13 mouse cellular contexts compared by ENCODE assay signal in genomic region chr2:106954975-106955374, GRCm38 (mm10). TPM values are rescaled to one million over a fixed set of nuclear protein-coding genes. Genes with fewer than 3 reads are reported as not detected.
DNase-seq lines count a peak whose midpoint lies in the region; ATAC-seq and TF ChIP-seq lines count a peak whose summit lies in the region.
"Had no signal": no experiment of that assay in that cellular context is flagged by ENCODE, and none has a peak within 500 bp of the region (broad histone marks: within the 10 kb centered on the region; RNA-seq: fewer than 3 reads in every experiment).

No protein-coding gene starts in this region.

- ATAC-seq in forebrain, embryonic 11.5 days (replicated peaks; ENCODE audit: low FRiP score) = 0 out of 2 replicates have a peak, but pooled peaks have one; percentile 29
- ATAC-seq in forebrain, postnatal 0 days = no peak
- no peak for ATAC-seq in hindbrain, embryonic 11.5 days (ENCODE audit: low FRiP score)
- ATAC-seq in hindbrain, embryonic 13.5 days (ENCODE audit: low FRiP score) = no peak
- peak; percentile 54; the same call in 1 of the 2 replicates for ATAC-seq in embryonic facial prominence, embryonic 14.5 days (ENCODE audit: low read depth)

- DNase-seq in embryo, embryonic 10.5 days (ENCODE audit: low spot score) = peak; percentile 16
- no peak for DNase-seq in embryo, embryonic 9.5 days (ENCODE audit: extremely low spot score)
- DNase-seq in forebrain, embryonic 11.5 days (ENCODE audit: low spot score) = no peak
- DNase-seq in forebrain, postnatal 0 days = no peak
- peak; percentile 8 for DNase-seq in hindbrain, embryonic 11.5 days (ENCODE audit: low spot score)
- peak; percentile 54 for DNase-seq in embryonic facial prominence, embryonic 14.5 days (ENCODE audit: low spot score)
- DNase-seq in testis, postnatal 10 days (ENCODE audit: low spot score) = no peak
- DNase-seq: adrenal gland, adult 2 months; adrenal gland, postnatal 25 days; cerebellum, adult 9-11 months had no signal

- no peak overlapping the region for H3K27ac ChIP-seq in forebrain, embryonic 11.5 days (ENCODE audit: low read depth, low read length)
- H3K27ac ChIP-seq in forebrain, postnatal 0 days (ENCODE audit: low read depth, low read length) = no peak overlapping the region
- no peak overlapping the region for H3K27ac ChIP-seq in hindbrain, embryonic 11.5 days (ENCODE audit: low read depth, low read length)
- no peak overlapping the region for H3K27ac ChIP-seq in hindbrain, embryonic 13.5 days
- H3K27ac ChIP-seq in embryonic facial prominence, embryonic 14.5 days (replicated peaks; ENCODE audit: low read depth, low read length) = no peak overlapping the region
- H3K27ac ChIP-seq: embryonic facial prominence, embryonic 13.5 days; forebrain, embryonic 12.5 days had no signal

- no peak overlapping the region for H3K4me3 ChIP-seq in forebrain, embryonic 11.5 days (ENCODE audit: low read depth, low read length)
- no peak overlapping the region for H3K4me3 ChIP-seq in forebrain, postnatal 0 days (ENCODE audit: low read depth, low read length)
- H3K4me3 ChIP-seq in hindbrain, embryonic 11.5 days (ENCODE audit: low read depth, low read length) = no peak overlapping the region
- no peak overlapping the region for H3K4me3 ChIP-seq in hindbrain, embryonic 13.5 days
- H3K4me3 ChIP-seq in embryonic facial prominence, embryonic 14.5 days (ENCODE audit: low read depth, low read length) = no peak overlapping the region
- H3K4me3 ChIP-seq: embryonic facial prominence, embryonic 13.5 days; forebrain, embryonic 12.5 days had no signal

- H3K36me3 ChIP-seq in forebrain, embryonic 11.5 days (ENCODE audit: control insufficient read depth, insufficient read depth, low read length) = no peaks in the 10 kb centered on the region
- H3K36me3 ChIP-seq in forebrain, postnatal 0 days (ENCODE audit: insufficient read depth) = no peaks in the 10 kb centered on the region
- no peaks in the 10 kb centered on the region for H3K36me3 ChIP-seq in hindbrain, embryonic 11.5 days (ENCODE audit: control insufficient read depth, insufficient read depth, low read length)
- no peaks in the 10 kb centered on the region for H3K36me3 ChIP-seq in hindbrain, embryonic 13.5 days
- H3K36me3 ChIP-seq in embryonic facial prominence, embryonic 14.5 days (ENCODE audit: control insufficient read depth, insufficient read depth, low read length) = no peaks in the 10 kb centered on the region
- H3K36me3 ChIP-seq: embryonic facial prominence, embryonic 13.5 days; forebrain, embryonic 12.5 days had no signal

- no peaks in the 10 kb centered on the region for H3K27me3 ChIP-seq in forebrain, embryonic 11.5 days (ENCODE audit: control insufficient read depth, insufficient read depth, low read length)
- H3K27me3 ChIP-seq in forebrain, postnatal 0 days (ENCODE audit: insufficient read depth, low read length) = no peaks in the 10 kb centered on the region
- H3K27me3 ChIP-seq in hindbrain, embryonic 11.5 days (ENCODE audit: control insufficient read depth, insufficient read depth, low read length) = no peaks in the 10 kb centered on the region
- H3K27me3 ChIP-seq in hindbrain, embryonic 13.5 days = peaks cover 10% of the 10 kb centered on the region; the same call in 1 of the 2 replicates
- no peaks in the 10 kb centered on the region for H3K27me3 ChIP-seq in embryonic facial prominence, embryonic 14.5 days (replicated peaks; ENCODE audit: control insufficient read depth, insufficient read depth, low read length)
- H3K27me3 ChIP-seq: embryonic facial prominence, embryonic 13.5 days had no signal

- H3K4me1 ChIP-seq in forebrain, embryonic 11.5 days (replicated peaks; ENCODE audit: control insufficient read depth, insufficient read depth, low read length) = peaks cover 3% of the 10 kb centered on the region; the same call in 1 of the 2 replicates
- H3K4me1 ChIP-seq in forebrain, postnatal 0 days (ENCODE audit: insufficient read depth) = no peaks in the 10 kb centered on the region
- no peaks in the 10 kb centered on the region for H3K4me1 ChIP-seq in hindbrain, embryonic 11.5 days (replicated peaks; ENCODE audit: control insufficient read depth, insufficient read depth, low read length)
- H3K4me1 ChIP-seq in hindbrain, embryonic 13.5 days (replicated peaks) = 0 out of 2 replicates have a peak, but pooled peaks cover 3% of the 10 kb centered on the region
- no peaks in the 10 kb centered on the region for H3K4me1 ChIP-seq in embryonic facial prominence, embryonic 14.5 days (ENCODE audit: control insufficient read depth, insufficient read depth, low read length)

- H3K4me2 ChIP-seq in forebrain, embryonic 11.5 days (ENCODE audit: low read depth, low read length, severe bottlenecking) = no peak overlapping the region
- H3K4me2 ChIP-seq in forebrain, postnatal 0 days (ENCODE audit: low read depth) = no peak overlapping the region
- H3K4me2 ChIP-seq in hindbrain, embryonic 11.5 days (replicated peaks; ENCODE audit: low read depth, low read length) = no peak overlapping the region
- H3K4me2 ChIP-seq in hindbrain, embryonic 13.5 days = no peak overlapping the region
- H3K4me2 ChIP-seq in embryonic facial prominence, embryonic 14.5 days (ENCODE audit: low read depth, low read length) = no peak overlapping the region
- H3K4me2 ChIP-seq: forebrain, embryonic 12.5 days had no signal

- no peak for TF ChIP-seq CTCF in forebrain, postnatal 0 days (IDR thresholded peaks at IDR 0.05; ENCODE audit: low read depth)

- H3K9me3 ChIP-seq in forebrain, embryonic 11.5 days (ENCODE audit: control insufficient read depth, low read length) = no peaks in the 10 kb centered on the region
- H3K9me3 ChIP-seq in forebrain, postnatal 0 days (ENCODE audit: low read length) = no peaks in the 10 kb centered on the region
- H3K9me3 ChIP-seq in hindbrain, embryonic 11.5 days (ENCODE audit: control insufficient read depth, low read length) = no peaks in the 10 kb centered on the region
- H3K9me3 ChIP-seq in hindbrain, embryonic 13.5 days = no peaks in the 10 kb centered on the region
- H3K9me3 ChIP-seq in embryonic facial prominence, embryonic 14.5 days (ENCODE audit: control insufficient read depth, low read length) = no peaks in the 10 kb centered on the region
- H3K9me3 ChIP-seq: embryonic facial prominence, embryonic 13.5 days; forebrain, embryonic 12.5 days had no signal

- WGBS in forebrain, embryonic 11.5 days = 58% methylated on average over 6 of the region's 6 CpGs
- 58% methylated on average over 6 of the region's 6 CpGs for WGBS in forebrain, postnatal 0 days
- WGBS in hindbrain, embryonic 11.5 days = 57% methylated on average over 6 of the region's 6 CpGs
- 56% methylated on average over 6 of the region's 6 CpGs for WGBS in hindbrain, embryonic 13.5 days
- 41% methylated on average over 6 of the region's 6 CpGs for WGBS in embryonic facial prominence, embryonic 14.5 days

- no peak overlapping the region for H3K9ac ChIP-seq in forebrain, embryonic 11.5 days (ENCODE audit: low read length)
- H3K9ac ChIP-seq in forebrain, postnatal 0 days = no peak overlapping the region
- H3K9ac ChIP-seq in hindbrain, embryonic 11.5 days (ENCODE audit: low read depth, low read length) = no peak overlapping the region
- no peak overlapping the region for H3K9ac ChIP-seq in hindbrain, embryonic 13.5 days
- no peak overlapping the region for H3K9ac ChIP-seq in embryonic facial prominence, embryonic 14.5 days (ENCODE audit: low read depth, low read length)
- H3K9ac ChIP-seq: embryonic facial prominence, embryonic 13.5 days; forebrain, embryonic 12.5 days had no signal

RNA-seq across cellular contexts. Expression of gene Arl14ep, which starts 19.2 kb away (rescaled TPM):
- polyA plus RNA-seq in forebrain, embryonic 11.5 days (2014; fragmentation: Nextera tagmentation; extraction: Ambion mirVana) = 58.1 and 61.3 TPM in 2 replicates
- 41.8 and 51.0 TPM in 2 replicates for total RNA-seq in forebrain, postnatal 0 days (2014; rRNA removed)
- polyA plus RNA-seq in forebrain, postnatal 0 days (2015; fragmentation: Nextera tagmentation; extraction: Ambion mirVana) = 19.3 and 25.6 TPM in 2 replicates
- polyA plus RNA-seq in hindbrain, embryonic 11.5 days (2014; fragmentation: Nextera tagmentation; extraction: Ambion mirVana) = 56.9 and 57.9 TPM in 2 replicates
- polyA plus RNA-seq in hindbrain, embryonic 13.5 days (2015; fragmentation: Nextera tagmentation; extraction: Ambion mirVana) = 39.2 and 40.9 TPM in 2 replicates
- polyA plus RNA-seq in embryonic facial prominence, embryonic 14.5 days (2014; fragmentation: Nextera tagmentation; extraction: Ambion mirVana) = 43.2 and 49.3 TPM in 2 replicates

Comparison
In these comparisons a context has a peak if more than half of its experiments do, and no peak if none do; other contexts are left out.
1. DNase-seq: peak in embryo, embryonic 10.5 days (single experiment), hindbrain, embryonic 11.5 days (single experiment) and embryonic facial prominence, embryonic 14.5 days (single experiment); none in embryo, embryonic 9.5 days (single experiment), forebrain, embryonic 11.5 days (single experiment), forebrain, postnatal 0 days (single experiment) and testis, postnatal 10 days (single experiment).
2. ATAC-seq: peak in forebrain, embryonic 11.5 days (single experiment) and embryonic facial prominence, embryonic 14.5 days (single experiment); none in forebrain, postnatal 0 days (single experiment), hindbrain, embryonic 11.5 days (single experiment) and hindbrain, embryonic 13.5 days (single experiment).